Mouse (Mus musculus): ENCODE measurements around the gene Ankrd9. TPM values are rescaled to one million over a fixed set of nuclear protein-coding genes. Genes with fewer than 3 reads are reported as not detected.

Gene Ankrd9
- polyA plus RNA-seq, 1 experiment from 2014 or later: 9.6 TPM

GRCm38 (mm10) chr12:110975385-110975784 lies 3.5 kb downstream of the Ankrd9 start:
- H3K9ac ChIP-seq (ENCODE audit: low read depth, low read length): no peak overlapping the region
- ATAC-seq (ENCODE audit: low FRiP score): no peak
- no peaks in the 10 kb centered on the region for H3K27me3 ChIP-seq (ENCODE audit: control insufficient read depth, insufficient read depth, low read length)
- DNase-seq (ENCODE audit: low spot score): no peak
- no peak overlapping the region for H3K27ac ChIP-seq (ENCODE audit: low read depth, low read length)
- H3K4me2 ChIP-seq (replicated peaks; ENCODE audit: low read depth, low read length): no peak overlapping the region
- H3K9me3 ChIP-seq (ENCODE audit: control insufficient read depth, low read length): no peaks in the 10 kb centered on the region
- no peak overlapping the region for H3K4me3 ChIP-seq (ENCODE audit: low read depth, low read length)
- 93% methylated on average over 5 of the region's 5 CpGs for WGBS
- H3K36me3 ChIP-seq (ENCODE audit: control insufficient read depth, insufficient read depth, low read length): no peaks in the 10 kb centered on the region
- H3K4me1 ChIP-seq (replicated peaks; ENCODE audit: control insufficient read depth, insufficient read depth, low read length): no peaks in the 10 kb centered on the region

GRCm38 (mm10) chr12:110974726-110975125 lies 4.1 kb downstream of the Ankrd9 start:
- no peak overlapping the region for H3K4me3 ChIP-seq (ENCODE audit: low read depth, low read length)
- no peak overlapping the region for H3K9ac ChIP-seq (ENCODE audit: low read depth, low read length)
- no peaks in the 10 kb centered on the region for H3K9me3 ChIP-seq (ENCODE audit: control insufficient read depth, low read length)
- H3K27me3 ChIP-seq (ENCODE audit: control insufficient read depth, insufficient read depth, low read length): no peaks in the 10 kb centered on the region
- DNase-seq (ENCODE audit: low spot score) (no peak), ATAC-seq (ENCODE audit: low FRiP score) (no peak)
- H3K36me3 ChIP-seq (ENCODE audit: control insufficient read depth, insufficient read depth, low read length): no peaks in the 10 kb centered on the region
- WGBS: 91% methylated on average over 6 of the region's 6 CpGs
- H3K4me1 ChIP-seq (replicated peaks; ENCODE audit: control insufficient read depth, insufficient read depth, low read length): no peaks in the 10 kb centered on the region
- H3K27ac ChIP-seq (ENCODE audit: low read depth, low read length): no peak overlapping the region
- H3K4me2 ChIP-seq (replicated peaks; ENCODE audit: low read depth, low read length): no peak overlapping the region

- Histone ChIP-seq H3K9me3 (ENCODE audit: control insufficient read depth, low read length) (no peaks in the 10 kb centered on the region), H3K4me1 (replicated peaks; ENCODE audit: control insufficient read depth, insufficient read depth, low read length) (no peaks in the 10 kb centered on the region), H3K36me3 (ENCODE audit: control insufficient read depth, insufficient read depth, low read length) (no peaks in the 10 kb centered on the region), H3K4me3 (ENCODE audit: low read depth, low read length) (no peak overlapping the region), H3K9ac (ENCODE audit: low read depth, low read length) (no peak overlapping the region), H3K4me2 (replicated peaks; ENCODE audit: low read depth, low read length) (no peak overlapping the region), H3K27ac (ENCODE audit: low read depth, low read length) (no peak overlapping the region), H3K27me3 (ENCODE audit: control insufficient read depth, insufficient read depth, low read length) (no peaks in the 10 kb centered on the region)
- ATAC-seq (ENCODE audit: low FRiP score): no peak
- 87% methylated on average over 7 of the region's 7 CpGs for WGBS
- no peak for DNase-seq (ENCODE audit: low spot score)
These were observed 4.5 kb downstream of the Ankrd9 start for GRCm38 (mm10) chr12:110974295-110974694.

GRCm38 (mm10) chr12:110973829-110974228 lies 5.0 kb downstream of the Ankrd9 start:
- no peaks in the 10 kb centered on the region for H3K27me3 ChIP-seq (ENCODE audit: control insufficient read depth, insufficient read depth, low read length)

GRCm38 (mm10) chr12:110971972-110972371 lies 6.9 kb downstream of the Ankrd9 start:
- ATAC-seq (ENCODE audit: low FRiP score) (no peak), DNase-seq (ENCODE audit: low spot score) (no peak)
- WGBS: 96% methylated on average over 5 of the region's 5 CpGs

More at GRCm38 (mm10) chr12:110973829-110974228, 5.0 kb downstream of the Ankrd9 start:
- H3K4me3 ChIP-seq (ENCODE audit: low read depth, low read length): no peak overlapping the region
- no peaks in the 10 kb centered on the region for H3K4me1 ChIP-seq (replicated peaks; ENCODE audit: control insufficient read depth, insufficient read depth, low read length)
- WGBS: 90% methylated on average over 4 of the region's 4 CpGs
- DNase-seq (ENCODE audit: low spot score) (no peak), ATAC-seq (ENCODE audit: low FRiP score) (no peak)
- no peak overlapping the region for H3K4me2 ChIP-seq (replicated peaks; ENCODE audit: low read depth, low read length)
- no peaks in the 10 kb centered on the region for H3K9me3 ChIP-seq (ENCODE audit: control insufficient read depth, low read length)
- H3K9ac ChIP-seq (ENCODE audit: low read depth, low read length): no peak overlapping the region
- H3K36me3 ChIP-seq (ENCODE audit: control insufficient read depth, insufficient read depth, low read length): no peaks in the 10 kb centered on the region
- no peak overlapping the region for H3K27ac ChIP-seq (ENCODE audit: low read depth, low read length)

GRCm38 (mm10) chr12:110970408-110970807 lies 8.4 kb downstream of the Ankrd9 start:
- ATAC-seq (ENCODE audit: low FRiP score) (no peak), DNase-seq (ENCODE audit: low spot score) (no peak)
- 98% methylated on average over 5 of the region's 5 CpGs for WGBS
- no peaks in the 10 kb centered on the region for H3K4me1 ChIP-seq (replicated peaks; ENCODE audit: control insufficient read depth, insufficient read depth, low read length)
- no peak overlapping the region for H3K4me3 ChIP-seq (ENCODE audit: low read depth, low read length)
- no peak overlapping the region for H3K4me2 ChIP-seq (replicated peaks; ENCODE audit: low read depth, low read length)
- no peak overlapping the region for H3K27ac ChIP-seq (ENCODE audit: low read depth, low read length)
- H3K9ac ChIP-seq (ENCODE audit: low read depth, low read length): no peak overlapping the region
- H3K27me3 ChIP-seq (ENCODE audit: control insufficient read depth, insufficient read depth, low read length): no peaks in the 10 kb centered on the region
- no peaks in the 10 kb centered on the region for H3K9me3 ChIP-seq (ENCODE audit: control insufficient read depth, low read length)
- H3K36me3 ChIP-seq (ENCODE audit: control insufficient read depth, insufficient read depth, low read length): no peaks in the 10 kb centered on the region

More at GRCm38 (mm10) chr12:110971972-110972371, 6.9 kb downstream of the Ankrd9 start:
- Histone ChIP-seq H3K4me3 (ENCODE audit: low read depth, low read length) (no peak overlapping the region), H3K9ac (ENCODE audit: low read depth, low read length) (no peak overlapping the region), H3K27ac (ENCODE audit: low read depth, low read length) (no peak overlapping the region), H3K4me1 (replicated peaks; ENCODE audit: control insufficient read depth, insufficient read depth, low read length) (no peaks in the 10 kb centered on the region), H3K36me3 (ENCODE audit: control insufficient read depth, insufficient read depth, low read length) (no peaks in the 10 kb centered on the region), H3K27me3 (ENCODE audit: control insufficient read depth, insufficient read depth, low read length) (no peaks in the 10 kb centered on the region), H3K4me2 (replicated peaks; ENCODE audit: low read depth, low read length) (no peak overlapping the region), H3K9me3 (ENCODE audit: control insufficient read depth, low read length) (no peaks in the 10 kb centered on the region)

GRCm38 (mm10) chr12:110967146-110967545 lies 11.7 kb downstream of the Ankrd9 start:
- ATAC-seq (ENCODE audit: low FRiP score): no peak
- no peak for DNase-seq (ENCODE audit: low spot score)
- Histone ChIP-seq H3K27ac (ENCODE audit: low read depth, low read length) (no peak overlapping the region), H3K4me3 (ENCODE audit: low read depth, low read length) (no peak overlapping the region), H3K27me3 (ENCODE audit: control insufficient read depth, insufficient read depth, low read length) (no peaks in the 10 kb centered on the region), H3K9ac (ENCODE audit: low read depth, low read length) (no peak overlapping the region), H3K4me2 (replicated peaks; ENCODE audit: low read depth, low read length) (no peak overlapping the region), H3K4me1 (replicated peaks; ENCODE audit: control insufficient read depth, insufficient read depth, low read length) (no peaks in the 10 kb centered on the region), H3K36me3 (ENCODE audit: control insufficient read depth, insufficient read depth, low read length) (no peaks in the 10 kb centered on the region), H3K9me3 (ENCODE audit: control insufficient read depth, low read length) (no peaks in the 10 kb centered on the region)
- 89% methylated on average over 2 of the region's 2 CpGs for WGBS

GRCm38 (mm10) chr12:110966079-110966478 lies 12.8 kb downstream of the Ankrd9 start:
- Histone ChIP-seq H3K4me1 (replicated peaks; ENCODE audit: control insufficient read depth, insufficient read depth, low read length) (no peaks in the 10 kb centered on the region), H3K27me3 (ENCODE audit: control insufficient read depth, insufficient read depth, low read length) (no peaks in the 10 kb centered on the region), H3K4me3 (ENCODE audit: low read depth, low read length) (no peak overlapping the region), H3K27ac (ENCODE audit: low read depth, low read length) (no peak overlapping the region), H3K4me2 (replicated peaks; ENCODE audit: low read depth, low read length) (no peak overlapping the region), H3K9me3 (ENCODE audit: control insufficient read depth, low read length) (no peaks in the 10 kb centered on the region), H3K9ac (ENCODE audit: low read depth, low read length) (no peak overlapping the region), H3K36me3 (ENCODE audit: control insufficient read depth, insufficient read depth, low read length) (no peaks in the 10 kb centered on the region)
- DNase-seq (ENCODE audit: low spot score) (no peak), ATAC-seq (ENCODE audit: low FRiP score) (no peak)
- WGBS: 85% methylated on average over 4 of the region's 4 CpGs

- H3K27me3 ChIP-seq (ENCODE audit: control insufficient read depth, insufficient read depth, low read length): no peaks in the 10 kb centered on the region
- no peak for ATAC-seq (ENCODE audit: low FRiP score)
- H3K4me3 ChIP-seq (ENCODE audit: low read depth, low read length): no peak overlapping the region
- 87% methylated on average over 3 of the region's 3 CpGs for WGBS
- H3K4me1 ChIP-seq (replicated peaks; ENCODE audit: control insufficient read depth, insufficient read depth, low read length): no peaks in the 10 kb centered on the region
- DNase-seq (ENCODE audit: low spot score): no peak
- no peak overlapping the region for H3K9ac ChIP-seq (ENCODE audit: low read depth, low read length)
- no peak overlapping the region for H3K4me2 ChIP-seq (replicated peaks; ENCODE audit: low read depth, low read length)
- H3K36me3 ChIP-seq (ENCODE audit: control insufficient read depth, insufficient read depth, low read length): no peaks in the 10 kb centered on the region
- no peaks in the 10 kb centered on the region for H3K9me3 ChIP-seq (ENCODE audit: control insufficient read depth, low read length)
- H3K27ac ChIP-seq (ENCODE audit: low read depth, low read length): no peak overlapping the region
These were observed 13.3 kb downstream of the Ankrd9 start for GRCm38 (mm10) chr12:110965500-110965899.
